ENCODE assay signal across 14 mouse cellular contexts in genomic region chr16:23114339-23115171, GRCm38 (mm10). TPM values are rescaled to one million over a fixed set of nuclear protein-coding genes. Genes with fewer than 3 reads are reported as not detected.
DNase-seq lines count a peak whose midpoint lies in the region; ATAC-seq and TF ChIP-seq lines count a peak whose summit lies in the region.
"Had no signal": no experiment of that assay in that cellular context is flagged by ENCODE, and none has a peak within 500 bp of the region (broad histone marks: within the 10 kb centered on the region; RNA-seq: fewer than 3 reads in every experiment).

No protein-coding gene starts in this region.

- 72% methylated on average over 5 of the region's 5 CpGs for WGBS in midbrain, embryonic 11.5 days
- WGBS in midbrain, embryonic 10.5 days = 78% methylated on average over 5 of the region's 5 CpGs
- 58% methylated on average over 5 of the region's 5 CpGs for WGBS in intestine, embryonic 16.5 days
- WGBS in stomach, postnatal 0 days = 54% methylated on average over 5 of the region's 5 CpGs

- H3K36me3 ChIP-seq in midbrain, embryonic 11.5 days (ENCODE audit: control insufficient read depth, insufficient read depth, low read length) = peaks cover 24% of the 10 kb centered on the region
- H3K36me3 ChIP-seq in midbrain, embryonic 10.5 days = peaks cover 95% of the 10 kb centered on the region
- H3K36me3 ChIP-seq in intestine, embryonic 16.5 days (ENCODE audit: control insufficient read depth, insufficient read depth, low read length) = peaks cover 12% of the 10 kb centered on the region
- peaks cover 17% of the 10 kb centered on the region for H3K36me3 ChIP-seq in stomach, postnatal 0 days (ENCODE audit: control insufficient read depth, insufficient read depth, low read length)

- H3K4me3 ChIP-seq in midbrain, embryonic 11.5 days (ENCODE audit: low read depth, low read length) = no peak overlapping the region
- H3K4me3 ChIP-seq in midbrain, embryonic 10.5 days = no peak overlapping the region
- no peak overlapping the region for H3K4me3 ChIP-seq in intestine, embryonic 16.5 days (ENCODE audit: low read length)
- H3K4me3 ChIP-seq in stomach, postnatal 0 days (ENCODE audit: low read depth, low read length) = no peak overlapping the region
- H3K4me3 ChIP-seq: midbrain, embryonic 13.5 days had no signal

- H3K27me3 ChIP-seq in midbrain, embryonic 11.5 days (ENCODE audit: control insufficient read depth, insufficient read depth, low read length) = no peaks in the 10 kb centered on the region
- H3K27me3 ChIP-seq in midbrain, embryonic 10.5 days (ENCODE audit: low read depth, poor library complexity, severe bottlenecking) = no peaks in the 10 kb centered on the region
- H3K27me3 ChIP-seq in intestine, embryonic 16.5 days (replicated peaks; ENCODE audit: control insufficient read depth, insufficient read depth, low read length) = no peaks in the 10 kb centered on the region
- no peaks in the 10 kb centered on the region for H3K27me3 ChIP-seq in stomach, postnatal 0 days (ENCODE audit: control insufficient read depth, insufficient read depth, low read length)
- H3K27me3 ChIP-seq: midbrain, embryonic 13.5 days had no signal

- TF ChIP-seq EP300 in stomach, postnatal 0 days (optimal IDR thresholded peaks at IDR 0.05) = no peak

- no peak for TF ChIP-seq CTCF in stomach, postnatal 0 days (IDR thresholded peaks at IDR 0.05; ENCODE audit: low read depth)

- peaks cover 10% of the 10 kb centered on the region for H3K4me1 ChIP-seq in midbrain, embryonic 11.5 days (ENCODE audit: control insufficient read depth, insufficient read depth, low read length)
- H3K4me1 ChIP-seq in midbrain, embryonic 10.5 days = peaks cover 19% of the 10 kb centered on the region
- H3K4me1 ChIP-seq in intestine, embryonic 16.5 days (ENCODE audit: control insufficient read depth, insufficient read depth, low read length) = peaks cover 4% of the 10 kb centered on the region
- H3K4me1 ChIP-seq in stomach, postnatal 0 days (replicated peaks; ENCODE audit: control insufficient read depth, insufficient read depth) = no peaks in the 10 kb centered on the region

- ATAC-seq in midbrain, embryonic 11.5 days (ENCODE audit: low FRiP score) = peak; percentile 51
- peak; percentile 45 for ATAC-seq in intestine, embryonic 16.5 days
- peak; percentile 52; the same call in 1 of the 2 replicates for ATAC-seq in stomach, postnatal 0 days (ENCODE audit: low FRiP score, low TSS enrichment)
- ATAC-seq: midbrain, embryonic 13.5 days had no signal

- no peak overlapping the region for H3K27ac ChIP-seq in midbrain, embryonic 11.5 days (ENCODE audit: low read depth, low read length)
- no peak overlapping the region for H3K27ac ChIP-seq in midbrain, embryonic 10.5 days (replicated peaks)
- no peak overlapping the region for H3K27ac ChIP-seq in intestine, embryonic 16.5 days (ENCODE audit: low read length)
- H3K27ac ChIP-seq in stomach, postnatal 0 days (replicated peaks) = no peak overlapping the region
- H3K27ac ChIP-seq: midbrain, embryonic 13.5 days had no signal

- no peak overlapping the region for H3K4me2 ChIP-seq in midbrain, embryonic 11.5 days
- H3K4me2 ChIP-seq in intestine, embryonic 16.5 days (ENCODE audit: low read depth, low read length) = no peak overlapping the region
- H3K4me2 ChIP-seq in stomach, postnatal 0 days (replicated peaks; ENCODE audit: low read depth) = no peak overlapping the region
- H3K4me2 ChIP-seq: midbrain, embryonic 13.5 days had no signal

- H3K9me3 ChIP-seq in midbrain, embryonic 11.5 days (ENCODE audit: control insufficient read depth, low read length) = no peaks in the 10 kb centered on the region
- no peaks in the 10 kb centered on the region for H3K9me3 ChIP-seq in midbrain, embryonic 10.5 days (replicated peaks)
- H3K9me3 ChIP-seq in intestine, embryonic 16.5 days (ENCODE audit: control insufficient read depth, low read length) = no peaks in the 10 kb centered on the region
- no peaks in the 10 kb centered on the region for H3K9me3 ChIP-seq in stomach, postnatal 0 days (ENCODE audit: control insufficient read depth, low read length)
- H3K9me3 ChIP-seq: midbrain, embryonic 13.5 days had no signal

- peak; percentile 38 for DNase-seq in embryo, embryonic 10 days (ENCODE audit: low spot score)
- DNase-seq in embryo, embryonic 10.5 days (ENCODE audit: low spot score) = no peak
- peak; percentile 84 for DNase-seq in midbrain, embryonic 11.5 days (ENCODE audit: low spot score, missing footprints)
- DNase-seq in midbrain, embryonic 10.5 days (ENCODE audit: low spot score) = no peak
- DNase-seq in stomach, postnatal 0 days (ENCODE audit: low spot score) = no peak
- no peak for DNase-seq in thymus, postnatal 14 days
- no peak for DNase-seq in layer of hippocampus, adult 18-20 months (ENCODE audit: low spot score in 2 of 2)
- DNase-seq: adrenal gland, adult 2 months; B cell, adult 2 months; cerebellum, postnatal 25 days; kidney, adult 18-20 months had no signal

- no peak overlapping the region for H3K9ac ChIP-seq in midbrain, embryonic 11.5 days (ENCODE audit: low read length)
- no peak overlapping the region for H3K9ac ChIP-seq in intestine, embryonic 16.5 days (ENCODE audit: low read depth, low read length)
- no peak overlapping the region for H3K9ac ChIP-seq in stomach, postnatal 0 days (ENCODE audit: low read length)
- H3K9ac ChIP-seq: midbrain, embryonic 13.5 days had no signal

RNA-seq across cellular contexts. Expression of gene Eif4a2, which starts 7.3 kb away (rescaled TPM):
- polyA plus RNA-seq in midbrain, embryonic 11.5 days (2014; fragmentation: Nextera tagmentation; extraction: Ambion mirVana) = 210 and 232 TPM in 2 replicates
- polyA plus RNA-seq in midbrain, embryonic 10.5 days (2016; fragmentation: Nextera tagmentation; extraction: Ambion mirVana) = 154 and 155 TPM in 2 replicates
- 193 TPM in 2 replicates for polyA plus RNA-seq in intestine, embryonic 16.5 days (2015; fragmentation: Nextera tagmentation; extraction: Ambion mirVana)
- 99.0 and 107 TPM in 2 replicates for polyA plus RNA-seq in stomach, postnatal 0 days (2015; fragmentation: Nextera tagmentation; extraction: Ambion mirVana)
- total RNA-seq in layer of hippocampus, adult 18-20 months (2021) = 100 to 1,000 TPM; 905 to 926 TPM

RNA-seq across cellular contexts. Expression of gene Rfc4, which starts 13.0 kb away (rescaled TPM):
- polyA plus RNA-seq in midbrain, embryonic 11.5 days (2014; fragmentation: Nextera tagmentation; extraction: Ambion mirVana) = 237 and 249 TPM in 2 replicates
- polyA plus RNA-seq in midbrain, embryonic 10.5 days (2016; fragmentation: Nextera tagmentation; extraction: Ambion mirVana) = 238 and 272 TPM in 2 replicates
- 88.3 and 107 TPM in 2 replicates for polyA plus RNA-seq in intestine, embryonic 16.5 days (2015; fragmentation: Nextera tagmentation; extraction: Ambion mirVana)
- 35.9 and 38.0 TPM in 2 replicates for polyA plus RNA-seq in stomach, postnatal 0 days (2015; fragmentation: Nextera tagmentation; extraction: Ambion mirVana)
- total RNA-seq in layer of hippocampus, adult 18-20 months (2021) = 1 to 10 TPM; 2.5 to 3.9 TPM
- polyA plus RNA-seq: adrenal gland, adult 2 months had no signal

RNA-seq across cellular contexts. Expression of gene Adipoq, which starts 31.8 kb away (rescaled TPM):
- polyA plus RNA-seq in midbrain, embryonic 11.5 days (2014; fragmentation: Nextera tagmentation; extraction: Ambion mirVana) = 0.22 TPM in 1 of 2 replicates, not detected in the other
- not detected in 2 replicates for polyA plus RNA-seq in midbrain, embryonic 10.5 days (2016; fragmentation: Nextera tagmentation; extraction: Ambion mirVana)
- not detected in 2 replicates for polyA plus RNA-seq in intestine, embryonic 16.5 days (2015; fragmentation: Nextera tagmentation; extraction: Ambion mirVana)
- not detected in 2 replicates for polyA plus RNA-seq in stomach, postnatal 0 days (2015; fragmentation: Nextera tagmentation; extraction: Ambion mirVana)
- total RNA-seq in layer of hippocampus, adult 18-20 months (2021) = not detected
- total RNA-seq: left cerebral cortex, postnatal 14 days had no signal

RNA-seq across cellular contexts. Expression of gene Kng1, which starts 56.9 kb away (rescaled TPM):
- not detected in 2 replicates for polyA plus RNA-seq in midbrain, embryonic 11.5 days (2014; fragmentation: Nextera tagmentation; extraction: Ambion mirVana)
- not detected in 2 replicates for polyA plus RNA-seq in midbrain, embryonic 10.5 days (2016; fragmentation: Nextera tagmentation; extraction: Ambion mirVana)
- 5.4 and 15.1 TPM in 2 replicates for polyA plus RNA-seq in intestine, embryonic 16.5 days (2015; fragmentation: Nextera tagmentation; extraction: Ambion mirVana)
- polyA plus RNA-seq in stomach, postnatal 0 days (2015; fragmentation: Nextera tagmentation; extraction: Ambion mirVana) = 4.3 and 10.5 TPM in 2 replicates
- not detected for total RNA-seq in layer of hippocampus, adult 18-20 months (2021)
- total RNA-seq: left cerebral cortex, postnatal 14 days had no signal
- polyA plus RNA-seq: adrenal gland, adult 2 months had no signal

Comparison
In these comparisons a context has a peak if more than half of its experiments do, and no peak if none do; other contexts are left out.
1. DNase-seq: peak in embryo, embryonic 10 days (single experiment) and midbrain, embryonic 11.5 days (single experiment); none in embryo, embryonic 10.5 days (single experiment), midbrain, embryonic 10.5 days (single experiment), stomach, postnatal 0 days (single experiment), thymus, postnatal 14 days (single experiment) and layer of hippocampus, adult 18-20 months (0 of 2).
2. Peak in every context shown above with its lines, with median percentiles within 50 percentile points of each other: ATAC-seq.